Mouse (Mus musculus) activated CD4-positive, CD25-positive, alpha-beta regulatory T cell, adult 4 months (primary cell): Measurements from ENCODE around the gene Ddrgk1. TPM values are rescaled to one million over a fixed set of nuclear protein-coding genes. Genes with fewer than 3 reads are reported as not detected.

ENCODE experiments used
- ATAC-seq: one replicate; pipeline ENCODE4 v1.8.0; 2017
- polyA plus RNA-seq, 2 experiments: library from polyadenylated mRNA; unstranded; fragments of 100-300 nt; shearing (Covaris generic); gene quantifications; one replicate each; pipeline ENCODE4 v1.2.1; 2017

Gene Ddrgk1
- polyA plus RNA-seq = 100 to 1,000 TPM; 120 to 135 TPM

GRCm38 (mm10) chr2:130664102-130664701 lies at the start of gene Ddrgk1:
Gene Ddrgk1 (minus strand): TSS chr2:130664659.
- ATAC-seq = peak; percentile 81

GRCm38 (mm10) chr2:130707057-130707456 lies 42.6 kb upstream of the Ddrgk1 start:
- ATAC-seq = no peak

- no peak for ATAC-seq
Measured at GRCm38 (mm10) chr2:130706602-130707001, 42.1 kb upstream of the Ddrgk1 start.

GRCm38 (mm10) chr2:130705178-130705577 lies 40.7 kb upstream of the Ddrgk1 start:
- no peak for ATAC-seq

- ATAC-seq = no peak
Measured at GRCm38 (mm10) chr2:130704040-130705001, 39.9 kb upstream of the Ddrgk1 start.

GRCm38 (mm10) chr2:130697821-130698266 lies 33.4 kb upstream of the Ddrgk1 start:
- no peak for ATAC-seq

GRCm38 (mm10) chr2:130697153-130697810 lies 32.8 kb upstream of the Ddrgk1 start, which contains the start of gene Slc4a11:
Gene Slc4a11 (minus strand): TSS chr2:130697519.
- no peak for ATAC-seq

- peak; percentile 69 for ATAC-seq
Measured at GRCm38 (mm10) chr2:130696700-130697152, 32.3 kb upstream of the Ddrgk1 start.

- ATAC-seq = no peak
Measured at GRCm38 (mm10) chr2:130693563-130693962, 29.1 kb upstream of the Ddrgk1 start.

GRCm38 (mm10) chr2:130689011-130689410 lies 24.6 kb upstream of the Ddrgk1 start:
- ATAC-seq = no peak

- ATAC-seq = no peak
Measured at GRCm38 (mm10) chr2:130685426-130685825, 21.0 kb upstream of the Ddrgk1 start.

- no peak for ATAC-seq
Measured at GRCm38 (mm10) chr2:130681531-130681930, 17.1 kb upstream of the Ddrgk1 start.

- ATAC-seq = no peak
Measured at GRCm38 (mm10) chr2:130679899-130680298, 15.4 kb upstream of the Ddrgk1 start.

GRCm38 (mm10) chr2:130679154-130679553 lies 14.7 kb upstream of the Ddrgk1 start:
- no peak for ATAC-seq

GRCm38 (mm10) chr2:130677211-130677610 lies 12.8 kb upstream of the Ddrgk1 start:
- no peak for ATAC-seq

GRCm38 (mm10) chr2:130667559-130667958 lies 3.1 kb upstream of the Ddrgk1 start, which contains the start of gene Itpa:
Gene Itpa (plus strand): TSS chr2:130667610.
- ATAC-seq = peak; percentile 78

GRCm38 (mm10) chr2:130663342-130663741 lies 1.1 kb downstream of the Ddrgk1 start:
- ATAC-seq = no peak

- ATAC-seq = no peak
Measured at GRCm38 (mm10) chr2:130658530-130658929, 5.9 kb downstream of the Ddrgk1 start.

- no peak for ATAC-seq
Measured at GRCm38 (mm10) chr2:130657541-130657940, 6.9 kb downstream of the Ddrgk1 start.

- ATAC-seq = no peak
Measured at GRCm38 (mm10) chr2:130656536-130656935, 7.9 kb downstream of the Ddrgk1 start.

- ATAC-seq = no peak
Measured at GRCm38 (mm10) chr2:130655660-130656339, 8.7 kb downstream of the Ddrgk1 start.

GRCm38 (mm10) chr2:130653760-130654159 lies 10.7 kb downstream of the Ddrgk1 start:
- ATAC-seq = no peak
